Mouse (Mus musculus): ENCODE data around the gene Glb1l.

Glb1l gene

GRCm38 (mm10) chr1:75231224-75231623, 20.6 kb upstream of the Glb1l start:
- DNase-seq (ENCODE audit: low read depth, low spot score) = no peak

GRCm38 (mm10) chr1:75230335-75230994, 19.9 kb upstream of the Glb1l start:
- no peak for DNase-seq (ENCODE audit: low read depth, low spot score)

GRCm38 (mm10) chr1:75229158-75229557, 18.5 kb upstream of the Glb1l start:
- no peak for DNase-seq (ENCODE audit: low read depth, low spot score)

GRCm38 (mm10) chr1:75227653-75228052, 17.0 kb upstream of the Glb1l start:
- DNase-seq (ENCODE audit: low read depth, low spot score) = no peak

- no peak for DNase-seq (ENCODE audit: low read depth, low spot score)
Observed at GRCm38 (mm10) chr1:75226138-75226537, 15.5 kb upstream of the Glb1l start.

GRCm38 (mm10) chr1:75225473-75225872, 14.9 kb upstream of the Glb1l start:
- no peak for DNase-seq (ENCODE audit: low read depth, low spot score)

GRCm38 (mm10) chr1:75223532-75223931, 12.9 kb upstream of the Glb1l start:
- no peak for DNase-seq (ENCODE audit: low read depth, low spot score)

- no peak for DNase-seq (ENCODE audit: low read depth, low spot score)
Observed at GRCm38 (mm10) chr1:75222926-75223325, 12.3 kb upstream of the Glb1l start.

GRCm38 (mm10) chr1:75221538-75221937, 10.9 kb upstream of the Glb1l start:
- DNase-seq (ENCODE audit: low read depth, low spot score) = no peak

- DNase-seq (ENCODE audit: low read depth, low spot score) = no peak
Observed at GRCm38 (mm10) chr1:75219531-75219930, 8.9 kb upstream of the Glb1l start, which contains the start of gene Tuba4a. TSS of gene Tuba4a (minus strand) at chr1:75219865.

- DNase-seq (ENCODE audit: low read depth, low spot score) = peak; percentile 63
Observed at GRCm38 (mm10) chr1:75219078-75219477, 8.5 kb upstream of the Glb1l start.

GRCm38 (mm10) chr1:75218227-75219001, 7.8 kb upstream of the Glb1l start:
- DNase-seq (ENCODE audit: low read depth, low spot score) = no peak

GRCm38 (mm10) chr1:75217893-75218226, 7.2 kb upstream of the Glb1l start:
- no peak for DNase-seq (ENCODE audit: low read depth, low spot score)

GRCm38 (mm10) chr1:75216797-75217585, 6.4 kb upstream of the Glb1l start:
- no peak for DNase-seq (ENCODE audit: low read depth, low spot score)

GRCm38 (mm10) chr1:75215785-75216184, 5.2 kb upstream of the Glb1l start:
- no peak for DNase-seq (ENCODE audit: low read depth, low spot score)

- DNase-seq (ENCODE audit: low read depth, low spot score) = no peak
Observed at GRCm38 (mm10) chr1:75214886-75215285, 4.3 kb upstream of the Glb1l start.

- no peak for DNase-seq (ENCODE audit: low read depth, low spot score)
Observed at GRCm38 (mm10) chr1:75214442-75214841, 3.8 kb upstream of the Glb1l start.

- no peak for DNase-seq (ENCODE audit: low read depth, low spot score)
Observed at GRCm38 (mm10) chr1:75213096-75213495, 2.5 kb upstream of the Glb1l start.

- DNase-seq (ENCODE audit: low read depth, low spot score) = no peak
Observed at GRCm38 (mm10) chr1:75212542-75212941, 1.9 kb upstream of the Glb1l start.

- no peak for DNase-seq (ENCODE audit: low read depth, low spot score)
Observed at GRCm38 (mm10) chr1:75211141-75211708, 612 bp upstream of the Glb1l start.

GRCm38 (mm10) chr1:75208967-75209678, 1.5 kb downstream of the Glb1l start:
- DNase-seq (ENCODE audit: low read depth, low spot score) = no peak
